Mouse (Mus musculus): ENCODE data around the gene Abcb9. TPM values are rescaled to one million over a fixed set of nuclear protein-coding genes. Genes with fewer than 3 reads are reported as not detected.

Gene Abcb9
- 1 to 10 TPM; 5.2 to 6.1 TPM for total RNA-seq (2021)
- long read RNA-seq, experiment 1, transcript Abcb9-201 (12 exons, 3,661 nt), result major isoform, 10 of 15 reads
- long read RNA-seq, experiment 1, partial matches to known transcripts, result 3 of 15 reads
- long read RNA-seq, experiment 1, other reads (novel, unspliced or antisense), result 2 of 15 reads
- long read RNA-seq, experiment 2, transcript Abcb9-201 (12 exons, 3,661 nt), result major isoform, 9 of 17 reads
- long read RNA-seq, experiment 2, partial matches to known transcripts, result 5 of 17 reads
- long read RNA-seq, experiment 2, other reads (novel, unspliced or antisense), result 3 of 17 reads

DNA sequence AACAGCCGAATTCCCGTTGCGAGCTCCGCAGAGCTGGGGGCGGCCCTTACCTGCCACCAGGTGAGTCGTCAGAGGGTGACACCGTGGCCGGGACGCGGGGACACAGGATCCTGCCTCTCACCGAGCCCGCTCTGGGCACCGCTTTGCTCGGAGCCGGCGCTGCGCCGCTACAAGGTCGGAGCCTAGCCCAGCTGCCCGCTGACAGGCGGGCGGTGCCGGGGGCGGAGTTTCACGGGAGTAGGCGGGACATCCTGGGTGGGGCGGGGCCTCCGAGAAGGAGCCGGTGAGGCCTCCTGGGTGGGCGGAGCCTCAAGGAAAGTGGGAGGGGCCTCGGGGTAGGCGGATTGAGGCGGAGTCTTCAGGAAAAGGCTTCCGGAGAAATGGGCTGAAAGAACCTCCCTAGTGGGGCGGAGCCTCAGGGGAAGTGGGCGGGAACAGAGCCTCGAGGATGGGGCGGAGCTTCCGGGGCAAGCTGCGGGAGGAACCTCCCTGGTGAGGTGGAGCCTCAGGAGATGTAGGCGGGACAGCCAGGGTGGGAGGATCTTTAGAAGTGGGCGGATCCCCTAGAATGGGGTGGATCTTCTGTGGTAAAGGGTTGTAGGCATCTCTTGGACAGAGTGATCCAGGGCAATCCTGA, at the start of gene Abcb9:
Gene Abcb9 (minus strand): TSS at position 203 of the 637 bp plus-strand sequence.
- DNase-seq (ENCODE audit: low spot score in 2 of 2), result peak; percentile 90 to 92

DNA sequence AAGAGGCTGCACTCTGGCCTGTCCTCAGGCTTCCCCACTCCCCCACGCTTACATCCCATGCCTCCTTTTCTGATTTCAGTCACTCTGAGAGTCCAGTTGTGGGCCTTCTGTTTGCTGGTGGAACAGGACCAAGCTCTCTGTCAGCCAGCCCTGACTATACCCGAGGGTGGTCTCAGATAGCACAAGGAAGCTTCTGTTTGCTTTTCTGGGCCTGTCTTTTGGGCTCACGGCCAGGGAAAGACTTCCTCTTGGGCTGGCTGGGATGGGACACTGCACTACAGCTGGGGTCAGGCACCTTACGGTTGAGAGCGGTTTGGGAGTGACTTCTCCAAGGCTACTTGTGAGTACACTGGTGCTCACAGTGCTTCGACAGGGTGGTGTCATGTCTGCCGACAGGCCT, 42.5 kb upstream of the Abcb9 start:
- no peak for DNase-seq (ENCODE audit: low spot score in 2 of 2)

DNA sequence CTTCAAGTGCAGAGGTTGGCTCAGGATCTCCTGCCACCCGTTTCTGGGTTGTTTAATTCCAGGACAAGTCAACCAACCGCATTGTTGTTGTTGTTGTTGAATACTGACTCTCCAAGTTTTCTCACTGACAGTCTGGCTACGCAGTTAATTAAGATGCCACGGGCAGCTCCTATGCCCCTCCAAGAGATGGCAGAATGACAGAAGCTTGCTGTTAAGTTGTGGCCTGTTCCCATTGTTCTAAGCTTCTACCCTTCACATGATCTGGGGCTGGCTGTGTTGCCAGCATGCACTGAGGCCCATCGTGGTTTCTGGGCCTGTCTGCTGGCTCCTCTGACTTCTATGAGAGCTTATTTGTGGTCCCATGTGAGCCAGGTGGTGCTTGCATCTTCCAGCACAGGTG, 38.7 kb upstream of the Abcb9 start:
- DNase-seq (ENCODE audit: low spot score in 2 of 2), result no peak

DNA sequence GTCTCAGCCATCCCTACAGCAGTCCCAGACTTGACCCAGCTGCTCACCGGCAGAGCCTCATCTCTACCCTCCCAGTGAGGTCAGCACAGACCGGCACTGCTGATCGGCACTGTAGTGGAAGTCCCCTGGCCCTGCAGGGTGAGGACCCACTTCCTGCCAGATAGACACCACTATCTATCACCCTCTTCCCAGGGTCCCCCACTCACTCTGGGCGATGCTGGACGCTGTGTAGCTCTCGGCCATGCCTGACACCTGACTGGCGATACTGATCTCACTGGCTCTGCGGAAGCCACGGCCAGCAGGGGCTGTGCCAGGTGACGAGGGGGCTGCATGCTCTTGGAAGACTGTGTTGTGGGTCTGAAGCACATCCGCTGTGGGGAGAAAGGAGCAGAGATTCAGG, 29.5 kb upstream of the Abcb9 start:
- DNase-seq (ENCODE audit: low spot score in 2 of 2), result no peak

DNA sequence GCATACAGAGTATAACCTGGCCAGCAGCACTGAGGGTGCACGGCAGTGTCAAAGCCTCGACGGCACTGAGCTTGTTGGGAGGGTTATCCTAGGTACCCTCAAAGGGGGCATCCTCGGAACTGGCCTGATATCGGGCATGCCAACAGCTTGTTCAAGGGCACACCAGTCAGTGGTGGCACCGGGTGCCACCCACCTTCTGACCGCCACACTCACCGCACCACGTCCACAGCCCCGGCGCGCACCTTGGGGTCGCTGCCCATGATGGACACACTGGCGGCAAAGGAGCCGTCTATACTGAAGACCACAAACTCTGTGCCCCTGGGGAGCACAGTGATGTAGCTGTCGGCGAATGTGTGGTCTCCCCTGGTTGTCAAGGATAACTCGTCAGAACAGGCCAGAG, 26.8 kb upstream of the Abcb9 start:
- DNase-seq (ENCODE audit: low spot score in 2 of 2), result no peak

DNA sequence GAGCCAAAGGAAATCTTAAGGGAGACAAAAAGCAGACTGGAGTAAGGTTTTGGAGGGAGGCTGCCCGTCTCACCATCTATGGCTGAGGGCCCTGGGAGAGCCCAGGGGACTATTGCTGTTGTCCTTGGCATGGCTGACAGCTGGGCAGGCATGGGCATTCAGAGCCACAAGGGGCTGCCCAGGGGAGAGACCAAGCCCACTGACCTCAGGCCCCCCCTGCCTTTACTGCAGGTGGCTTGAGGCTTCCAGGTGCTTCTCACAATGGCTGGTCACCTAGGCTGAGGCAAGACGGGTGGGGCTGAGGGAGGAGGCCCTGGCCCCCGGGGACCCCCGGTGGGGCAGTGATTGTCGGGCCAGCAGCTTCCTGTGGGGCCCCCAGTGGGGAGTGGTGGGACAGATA, 23.6 kb upstream of the Abcb9 start:
- no peak for DNase-seq (ENCODE audit: low spot score in 2 of 2)

DNA sequence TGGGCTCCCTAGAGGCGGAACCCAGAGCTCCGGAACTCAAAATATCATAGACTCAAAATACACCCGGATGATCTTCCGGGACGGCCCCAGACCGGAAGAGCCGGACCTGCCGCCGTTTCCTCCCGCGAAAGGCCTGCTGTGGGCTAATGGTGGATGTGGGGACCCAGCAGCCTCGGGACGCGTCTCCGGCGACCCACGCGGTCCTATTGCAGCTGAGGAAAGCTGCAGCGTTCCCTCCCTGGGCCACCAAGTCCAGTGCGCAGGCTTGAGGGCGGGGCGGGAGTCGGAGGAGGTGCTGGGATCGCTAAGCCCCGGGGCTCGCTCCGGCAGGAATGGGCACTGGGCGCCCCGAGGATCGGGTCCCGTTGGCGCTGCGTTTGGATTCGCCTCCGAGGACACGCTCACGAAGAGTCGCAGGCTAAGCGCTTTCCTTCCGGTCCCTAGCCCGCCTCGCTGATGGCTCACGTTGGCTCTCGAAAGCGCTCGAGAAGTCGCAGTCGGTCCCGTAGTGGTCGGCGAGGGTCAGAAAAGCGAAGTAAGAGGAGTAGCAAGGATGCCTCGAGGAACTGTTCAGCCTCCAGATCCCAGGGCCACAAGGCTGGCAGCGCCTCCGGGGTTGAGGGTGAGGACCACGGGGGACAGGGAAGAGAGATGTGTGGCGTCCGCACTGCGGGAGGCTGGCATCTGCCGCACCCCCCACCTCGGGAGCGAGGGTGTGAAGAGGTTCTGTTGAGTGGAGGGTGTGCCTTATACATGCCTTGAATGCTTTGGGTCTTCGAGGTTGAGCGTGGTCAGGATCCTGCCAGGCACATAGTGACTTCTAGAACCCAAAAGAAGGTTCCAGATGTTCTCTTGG, 20.6 kb upstream of the Abcb9 start, which contains the start of gene Arl6ip4:
Gene Arl6ip4 (plus strand): TSS at position 100 of the 856 bp plus-strand sequence.
- peak; percentile 56 to 77 for DNase-seq (ENCODE audit: low spot score in 2 of 2)

DNA sequence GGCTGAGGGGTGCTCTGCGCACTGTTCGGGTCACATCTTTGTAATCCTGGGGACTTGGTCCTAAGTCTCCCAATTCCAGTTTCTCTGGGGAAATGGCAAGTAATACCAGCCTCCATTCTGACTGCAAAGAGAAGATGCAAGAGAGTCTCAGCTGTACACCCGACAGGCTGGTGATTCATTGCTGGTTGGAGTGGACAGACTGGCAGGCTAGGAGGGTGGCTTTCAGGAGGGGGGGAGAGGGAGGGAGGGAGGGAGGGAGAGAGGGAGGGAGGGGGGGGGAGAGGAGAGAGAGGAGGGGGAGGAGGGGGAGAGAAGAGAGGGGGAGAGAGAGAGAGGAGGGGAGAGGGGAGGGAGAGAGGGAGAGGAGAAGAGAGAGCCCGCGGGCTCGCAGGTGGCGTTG, 19.9 kb upstream of the Abcb9 start:
- DNase-seq (ENCODE audit: low spot score in 2 of 2), result no peak

DNA sequence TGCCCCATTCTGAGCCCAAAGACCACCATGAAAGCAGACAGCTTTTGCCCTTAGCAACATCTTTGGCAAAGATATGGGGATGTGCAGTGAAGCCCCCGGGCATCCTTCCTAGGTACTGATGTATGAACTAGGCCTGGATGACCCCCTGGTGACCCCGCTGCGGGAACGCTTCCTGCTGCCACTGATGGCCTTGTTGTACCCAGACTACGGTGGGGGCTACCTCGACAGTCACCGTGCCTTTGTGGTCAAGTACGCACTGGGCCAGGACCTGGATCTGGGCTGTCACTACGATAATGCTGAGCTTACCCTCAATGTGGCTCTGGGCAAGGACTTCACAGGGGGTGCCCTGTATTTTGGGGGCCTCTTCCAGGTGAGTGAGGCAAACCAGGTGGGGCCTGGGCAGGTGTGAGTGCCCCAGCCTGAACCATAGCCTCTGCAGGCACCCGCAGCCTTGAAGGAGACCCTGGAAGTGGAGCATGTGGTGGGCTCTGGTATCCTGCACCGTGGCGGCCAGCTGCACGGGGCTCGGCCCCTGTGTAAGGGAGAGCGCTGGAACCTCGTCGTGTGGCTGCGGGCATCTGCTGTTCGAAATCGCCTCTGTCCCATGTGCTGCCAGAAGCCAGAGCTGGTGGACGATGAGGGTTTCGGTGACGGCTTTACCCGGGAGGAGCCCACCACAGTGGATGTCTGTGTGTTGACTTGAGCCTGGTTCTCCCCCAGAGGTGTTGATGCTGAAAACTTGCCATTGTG, 18.9 kb upstream of the Abcb9 start:
- peak in 1 of 2 experiments; percentile 19 for DNase-seq (ENCODE audit: low spot score in 2 of 2)

DNA sequence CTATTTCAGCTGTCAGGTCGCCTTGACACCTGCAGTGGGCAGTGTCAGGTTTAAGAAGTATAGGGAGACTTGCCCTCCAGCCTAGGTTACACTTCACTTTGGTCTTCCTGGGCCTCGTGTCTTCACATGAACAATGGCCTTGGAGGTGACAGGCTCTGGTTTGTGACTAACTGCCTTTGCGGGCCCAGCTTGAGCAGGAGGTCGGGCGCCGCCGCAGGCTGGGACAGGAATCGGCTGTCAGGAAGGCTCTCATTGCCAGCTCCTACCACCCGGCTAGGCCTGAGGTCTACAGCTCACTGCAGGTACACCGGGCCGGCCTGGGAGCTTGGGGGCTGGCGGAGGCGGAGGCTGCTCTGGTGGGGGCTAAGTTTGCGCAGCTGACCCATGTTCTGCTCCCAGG, 17.4 kb upstream of the Abcb9 start:
- DNase-seq (ENCODE audit: low spot score in 2 of 2), result peak; percentile 39 to 52

DNA sequence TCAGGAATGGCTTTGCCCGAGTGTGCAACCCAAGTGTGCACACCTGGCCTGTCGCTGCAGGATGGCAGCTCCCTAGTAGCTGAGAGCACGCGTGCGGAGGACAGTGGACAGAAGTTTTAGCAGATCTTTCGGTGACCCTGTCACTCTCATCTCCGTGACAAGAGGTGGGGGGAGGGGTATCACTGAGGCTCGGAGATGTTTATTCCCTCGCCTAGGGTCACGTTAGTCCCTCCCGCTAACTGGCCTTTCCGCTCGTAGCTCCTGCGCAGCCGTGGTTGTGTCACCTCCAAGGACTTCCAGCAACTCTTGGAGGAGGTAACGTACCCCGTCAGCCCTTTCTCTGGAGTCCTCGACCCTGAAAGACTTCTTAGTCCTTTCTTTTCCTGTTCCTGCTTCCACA, 16.9 kb upstream of the Abcb9 start:
- peak in 1 of 2 experiments; percentile 15 for DNase-seq (ENCODE audit: low spot score in 2 of 2)

DNA sequence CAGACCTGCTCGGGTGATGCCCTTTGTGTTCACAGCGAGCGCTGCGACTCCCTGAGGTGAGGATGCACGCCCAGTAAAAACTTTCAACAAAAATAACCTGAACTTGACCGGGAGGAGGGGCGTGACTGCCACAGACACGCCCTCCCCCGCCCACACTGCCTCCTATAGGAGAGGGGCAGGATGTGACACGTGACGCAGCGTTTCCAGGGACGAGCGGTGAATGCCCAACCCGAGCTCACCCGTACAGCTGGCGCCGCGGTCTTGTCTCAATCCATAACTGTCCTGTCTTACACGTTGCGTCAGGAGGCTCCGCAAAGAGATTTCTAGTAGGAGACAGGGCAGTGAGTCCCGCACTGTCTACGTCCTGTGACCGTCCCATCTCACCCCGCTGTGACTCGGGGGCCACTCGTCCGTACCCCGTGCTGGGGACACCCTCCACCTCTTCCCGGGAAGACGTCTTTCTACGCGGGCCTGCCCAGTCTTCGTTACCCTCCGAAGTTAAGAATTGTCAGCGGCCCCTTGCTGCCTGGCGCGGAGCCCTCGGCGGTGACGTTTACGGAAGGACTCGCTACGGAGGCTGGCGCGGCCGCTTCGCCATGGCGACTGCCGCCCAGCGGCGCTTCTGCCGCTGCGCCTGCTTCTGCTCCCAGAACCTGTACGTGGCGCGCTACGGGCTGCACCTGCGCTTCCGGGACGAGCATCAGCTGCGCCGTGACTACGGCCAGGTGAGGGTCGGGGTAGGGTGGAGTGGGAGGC, 16.3 kb upstream of the Abcb9 start, which contains the start of gene Ogfod2:
Gene Ogfod2 (plus strand): TSS at position 556 of the 756 bp plus-strand sequence.
- DNase-seq (ENCODE audit: low spot score in 2 of 2), result peak; percentile 93 to 94

DNA sequence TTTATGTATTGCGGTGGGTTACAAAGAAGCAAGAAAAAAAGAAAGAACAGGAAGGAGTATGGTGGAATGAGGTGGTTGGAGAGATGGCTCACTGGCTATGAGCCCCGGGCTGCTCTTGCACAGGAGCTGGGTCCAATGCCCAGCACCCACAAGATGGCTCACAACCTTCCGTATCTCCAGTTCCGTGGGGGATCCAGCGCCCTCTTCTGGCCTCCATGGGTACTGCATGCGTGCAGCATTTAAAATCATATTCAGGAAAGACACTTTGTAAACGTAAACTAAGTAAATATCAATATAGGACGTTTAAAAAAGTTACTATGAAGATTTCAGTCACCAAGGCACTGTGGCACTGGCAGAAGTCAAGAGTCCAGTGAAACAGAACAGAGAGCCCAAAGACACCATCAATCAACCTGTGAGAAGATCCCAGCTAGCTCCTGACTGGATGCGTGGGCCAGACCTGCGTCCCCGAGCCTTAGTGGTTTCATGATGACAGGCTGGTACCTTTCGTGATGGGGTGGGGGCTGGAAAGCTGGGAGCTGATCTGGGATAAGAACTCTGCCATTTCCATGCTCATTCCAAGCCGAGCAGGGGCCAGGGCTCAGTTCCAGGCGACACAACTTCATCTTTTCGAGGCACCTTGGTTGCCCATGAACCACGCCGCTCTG, 15.6 kb upstream of the Abcb9 start:
- peak in 1 of 2 experiments; percentile 21 for DNase-seq (ENCODE audit: low spot score in 2 of 2)

DNA sequence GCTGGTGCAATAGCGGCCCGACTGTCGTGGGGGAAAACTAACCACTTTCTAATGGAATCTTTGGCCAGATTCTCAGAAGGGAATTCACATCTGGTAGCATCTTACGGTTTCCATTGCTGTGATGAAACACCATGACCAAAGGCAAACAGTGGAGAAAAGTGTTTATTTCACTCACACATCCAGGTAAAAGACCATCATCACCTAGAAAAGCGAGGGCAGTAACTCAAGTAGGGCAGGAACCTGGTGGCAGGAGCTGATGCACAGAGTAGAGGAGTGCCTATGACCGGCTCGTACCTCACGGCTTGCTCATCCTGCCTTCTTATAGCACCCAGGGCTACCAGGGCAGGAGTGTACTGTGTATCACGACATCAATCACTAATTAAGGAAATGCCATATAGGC, 8.0 kb upstream of the Abcb9 start:
- DNase-seq (ENCODE audit: low spot score in 2 of 2), result no peak

DNA sequence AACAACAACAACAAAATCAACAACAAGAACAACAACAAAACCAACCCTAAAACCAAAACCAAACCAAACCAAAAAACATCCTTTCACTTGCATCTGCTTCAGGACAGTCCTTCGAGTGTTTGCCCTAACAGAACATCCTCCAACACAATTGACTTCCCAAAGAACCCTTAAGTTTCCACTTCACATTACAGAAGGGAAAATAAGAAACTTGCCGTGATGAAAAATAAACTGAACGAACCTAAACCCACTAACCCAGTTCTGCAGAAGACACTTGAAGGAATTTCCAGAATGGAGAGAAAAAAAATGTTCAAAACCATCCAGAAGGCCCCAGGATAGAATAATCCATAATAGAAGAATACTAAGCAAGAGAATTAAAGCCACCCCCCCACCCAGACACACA, 7.4 kb upstream of the Abcb9 start:
- no peak for DNase-seq (ENCODE audit: low spot score in 2 of 2)

DNA sequence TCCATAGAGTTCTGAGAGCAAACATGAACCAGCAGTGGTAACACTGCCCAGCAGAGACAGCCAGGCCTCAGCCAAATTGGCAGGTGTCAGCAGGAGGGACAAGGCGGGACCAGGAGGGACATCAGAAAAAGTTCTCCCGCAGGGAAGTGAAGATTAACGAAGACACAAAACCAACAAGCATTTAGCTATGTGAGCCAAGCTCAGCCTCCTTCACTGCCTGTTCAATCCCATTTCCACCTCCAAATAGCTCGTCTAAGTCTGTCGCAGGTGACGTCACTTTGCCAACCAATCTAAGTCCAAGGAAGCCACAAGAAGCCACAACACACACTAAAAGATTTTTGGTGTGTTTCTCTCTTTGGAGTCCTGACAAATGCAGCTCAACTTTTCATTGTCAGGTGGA, 6.7 kb upstream of the Abcb9 start:
- DNase-seq (ENCODE audit: low spot score in 2 of 2), result no peak

DNA sequence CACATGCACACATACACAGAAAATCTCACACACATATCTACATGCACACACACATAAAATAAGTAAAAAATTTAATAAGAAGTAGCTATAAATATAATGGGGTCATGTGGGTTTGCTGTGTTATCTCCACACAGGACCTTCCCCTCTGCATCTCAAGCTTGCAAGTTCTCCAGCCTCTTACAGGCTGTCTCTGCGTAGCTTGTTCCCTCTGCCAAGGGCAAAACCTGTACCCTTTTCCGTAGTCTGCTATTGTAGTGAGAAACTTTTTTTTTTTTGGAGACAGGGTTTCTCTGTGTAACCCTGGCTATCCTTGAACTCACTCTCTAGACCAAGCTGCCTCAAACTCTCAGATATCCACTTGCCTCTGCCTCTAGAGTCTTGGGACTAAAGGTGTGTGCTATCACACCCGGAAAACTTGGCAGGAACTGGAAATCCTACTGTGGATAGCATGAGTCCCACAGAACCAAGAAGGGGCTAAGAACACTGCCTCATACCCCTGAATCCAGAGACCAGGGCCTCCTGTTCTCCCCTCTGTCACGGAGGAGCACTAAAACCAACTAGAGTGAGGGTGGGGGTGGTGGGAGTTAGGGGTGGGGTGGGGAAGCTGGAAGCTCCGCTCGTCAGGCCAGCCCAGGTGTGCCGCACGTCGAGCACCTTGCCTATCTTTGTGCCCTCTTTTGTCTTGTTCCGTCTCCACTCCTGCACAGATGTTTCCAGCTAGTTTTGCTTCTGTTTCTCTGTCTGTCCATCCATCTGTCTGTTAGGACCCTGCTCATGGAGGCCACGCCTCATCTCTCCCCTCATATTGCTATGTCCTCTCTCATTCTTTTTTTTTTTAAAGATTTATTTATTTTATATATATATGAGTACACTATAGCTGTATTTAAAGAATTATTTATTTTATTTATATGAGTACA, 4.8 kb upstream of the Abcb9 start:
- DNase-seq (ENCODE audit: low spot score in 2 of 2), result no peak

DNA sequence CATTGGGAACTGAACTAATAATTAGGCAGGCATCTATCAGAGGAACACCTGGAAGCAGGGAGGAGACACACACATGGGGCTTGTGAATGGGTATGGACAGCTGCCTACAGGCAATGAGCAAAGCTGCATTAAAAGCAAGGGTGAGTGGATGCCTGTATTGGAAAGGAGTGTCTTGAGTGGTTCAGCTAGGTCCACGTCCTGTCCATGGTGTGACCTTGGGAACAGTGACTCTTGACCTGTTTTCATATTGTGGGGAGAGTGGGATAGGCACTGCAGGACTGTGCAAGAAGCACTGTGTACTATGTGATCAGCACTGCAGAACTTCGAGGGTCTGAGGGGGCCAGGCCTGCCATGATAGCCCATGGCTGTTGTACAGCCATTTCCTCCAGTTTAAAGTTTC, 3.3 kb upstream of the Abcb9 start:
- DNase-seq (ENCODE audit: low spot score in 2 of 2), result no peak

DNA sequence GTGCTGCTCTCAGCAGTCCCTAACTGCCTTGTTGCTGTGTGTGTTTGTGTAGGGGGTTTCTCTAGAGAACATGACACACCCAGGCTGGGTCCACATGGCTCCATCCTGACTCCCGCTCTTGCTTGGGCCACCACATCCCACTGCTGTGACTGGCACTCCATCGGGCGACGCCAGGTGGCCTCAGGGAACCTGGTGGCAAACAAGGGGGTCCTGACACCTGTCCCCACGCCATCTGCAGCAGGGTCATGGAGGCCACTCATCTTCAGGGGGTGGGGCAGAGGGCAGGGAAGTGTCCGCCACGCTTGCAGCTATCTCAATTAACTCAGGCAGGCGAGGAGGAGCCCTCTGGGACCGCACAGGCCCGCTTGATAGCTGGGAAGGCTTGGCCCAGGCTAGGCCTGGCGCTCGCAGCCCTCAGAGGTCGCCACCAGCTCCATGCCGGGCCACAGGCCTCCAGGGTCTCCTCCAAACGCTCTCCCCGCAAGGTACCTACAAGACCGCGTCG, 469 bp downstream of the Abcb9 start:
- no peak for DNase-seq (ENCODE audit: low spot score in 2 of 2)

Measured in gastrocnemius, postnatal 4 days (tissue).